Mouse (Mus musculus) hindbrain, embryonic 14.5 days (tissue): Measurements from ENCODE around the gene Fryl. TPM values are rescaled to one million over a fixed set of nuclear protein-coding genes. Genes with fewer than 3 reads are reported as not detected.
A peak's percentile ranks its signal among the peaks of the same experiment; 100 is the strongest.
"Not testable (repeated sequence)": the region's sequence is repeated elsewhere in the genome, so short reads cannot be mapped to it uniquely, and the experiment has no call there.

Experiments used
- ATAC-seq: fragments of 200-750 bp; cut with Nextera tagmentation; 2 replicates; pipeline ENCODE4 v1.8.0; 2017; ENCODE audit warnings: moderate number of reproducible peaks, mild to moderate bottlenecking, moderate TSS enrichment, moderate library complexity; ENCODE audit not compliant: low FRiP score
- DNase-seq: peaks from one replicate; pipeline ENCODE4 v3.0.0-alpha.2; 2015; ENCODE audit warnings: low spot score
- H3K27ac ChIP-seq: fragments of 300-500 bp; sonication (generic); 2 replicates; pipeline ENCODE4 v1.5.1; 2014; ENCODE audit warnings: mild to moderate bottlenecking, moderate library complexity
- H3K27me3 ChIP-seq: fragments of 300-500 bp; sonication (generic); 2 replicates; pipeline ENCODE4 v1.6.1; 2014; ENCODE audit warnings: mild to moderate bottlenecking, low read length, mixed read lengths; ENCODE audit not compliant: control insufficient read depth, insufficient read depth
- H3K36me3 ChIP-seq: fragments of 300-500 bp; sonication (generic); replicated peaks from 2 replicates; pipeline ENCODE4 v1.6.1; 2014; ENCODE audit not compliant: control insufficient read depth, insufficient read depth
- H3K4me1 ChIP-seq: fragments of 300-500 bp; sonication (generic); replicated peaks from 2 replicates; pipeline ENCODE4 v1.6.1; 2014; ENCODE audit warnings: antibody characterized with exemption, low read length, mixed read lengths; ENCODE audit not compliant: control insufficient read depth, insufficient read depth
- H3K4me2 ChIP-seq: fragments of 300-500 bp; sonication (generic); replicated peaks from 2 replicates; pipeline ENCODE4 v1.6.1; 2014; ENCODE audit warnings: mild to moderate bottlenecking, moderate library complexity
- H3K4me3 ChIP-seq: fragments of 300-500 bp; sonication (generic); replicated peaks from 2 replicates; pipeline ENCODE4 v1.5.1; 2014; ENCODE audit warnings: mild to moderate bottlenecking, low read length
- H3K9ac ChIP-seq: fragments of 300-500 bp; sonication (generic); 2 replicates; pipeline ENCODE4 v1.6.1; 2014
- H3K9me3 ChIP-seq: fragments of 300-500 bp; sonication (generic); 2 replicates; pipeline ENCODE4 v1.6.1; 2016; ENCODE audit warnings: low read length; ENCODE audit not compliant: control insufficient read depth
- WGBS: fragments of 180-500 bp; shearing (Covaris S2); extraction: QIAGEN DNeasy Blood & Tissue Kit; methylation state at CpG from one replicate; pipeline ENCODE4 v1.1.7; 2014; 5-methylcytosine and 5-hydroxymethylcytosine counted together
- polyA plus RNA-seq: library from polyadenylated mRNA; unstranded; fragments of >200 nt; fragmentation: Nextera tagmentation; extraction: Ambion mirVana; gene quantifications from 2 replicates; pipeline ENCODE4 v1.2.1, GENCODE M21; 2014

Gene Fryl
- polyA plus RNA-seq, 1 experiment from 2014 or later = 40.7 TPM

GRCm38 (mm10) chr5:73056457-73056856 is 200.0 kb downstream of the Fryl start:
- Histone ChIP-seq H3K9me3 (no peaks in the 10 kb centered on the region), H3K27ac (no peak overlapping the region), H3K9ac (no peak overlapping the region), H3K4me3 (no peak overlapping the region), H3K27me3 (no peaks in the 10 kb centered on the region), H3K36me3 (peaks cover 65% of the 10 kb centered on the region), H3K4me1 (no peaks in the 10 kb centered on the region; the same call in 1 of the 2 replicates), H3K4me2 (no peak overlapping the region)
- DNase-seq (no peak), ATAC-seq (no peak)
- WGBS = 96% methylated on average over 6 of the region's 6 CpGs

DNA sequence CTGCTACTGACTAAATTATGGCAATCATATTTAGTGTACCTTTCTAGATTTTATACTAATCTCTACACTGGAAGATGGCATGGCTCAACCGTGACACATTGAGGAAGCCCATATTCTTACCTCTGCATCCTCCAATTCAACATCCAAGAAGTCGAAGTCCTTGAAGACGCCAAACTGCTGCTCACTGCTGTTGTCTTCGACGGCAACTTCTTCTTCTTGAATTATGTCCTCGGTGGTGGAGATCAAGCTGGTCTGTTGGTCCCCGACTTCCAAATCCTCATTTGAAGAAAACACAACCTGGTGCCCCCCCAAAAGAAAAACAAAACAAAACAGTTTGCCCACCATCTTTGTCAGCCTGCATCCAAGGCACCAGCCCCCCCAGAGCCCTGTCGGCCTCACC is 202.5 kb downstream of the Fryl start:
- Histone ChIP-seq H3K9ac (no peak overlapping the region), H3K27me3 (no peaks in the 10 kb centered on the region), H3K4me3 (no peak overlapping the region), H3K9me3 (no peaks in the 10 kb centered on the region), H3K36me3 (peaks cover 90% of the 10 kb centered on the region), H3K27ac (no peak overlapping the region), H3K4me2 (no peak overlapping the region), H3K4me1 (no peaks in the 10 kb centered on the region)
- no peak for ATAC-seq
- WGBS = 97% methylated on average over 8 of the region's 8 CpGs
- DNase-seq = no peak

GRCm38 (mm10) chr5:73047651-73048245 is 208.7 kb downstream of the Fryl start:
- peaks cover 87% of the 10 kb centered on the region for H3K36me3 ChIP-seq
- H3K4me2 ChIP-seq = no peak overlapping the region
- H3K27ac ChIP-seq = no peak overlapping the region
- no peaks in the 10 kb centered on the region for H3K27me3 ChIP-seq
- H3K4me1 ChIP-seq = no peaks in the 10 kb centered on the region
- H3K9ac ChIP-seq = no peak overlapping the region
- DNase-seq (no peak), ATAC-seq (no peak)
- no peaks in the 10 kb centered on the region for H3K9me3 ChIP-seq
- 89% methylated on average over 7 of the region's 7 CpGs for WGBS
- no peak overlapping the region for H3K4me3 ChIP-seq

- DNase-seq = no peak
- H3K4me2 ChIP-seq = no peak overlapping the region
- no peak for ATAC-seq
Measured at GRCm38 (mm10) chr5:73044055-73044454, 212.4 kb downstream of the Fryl start.

DNA sequence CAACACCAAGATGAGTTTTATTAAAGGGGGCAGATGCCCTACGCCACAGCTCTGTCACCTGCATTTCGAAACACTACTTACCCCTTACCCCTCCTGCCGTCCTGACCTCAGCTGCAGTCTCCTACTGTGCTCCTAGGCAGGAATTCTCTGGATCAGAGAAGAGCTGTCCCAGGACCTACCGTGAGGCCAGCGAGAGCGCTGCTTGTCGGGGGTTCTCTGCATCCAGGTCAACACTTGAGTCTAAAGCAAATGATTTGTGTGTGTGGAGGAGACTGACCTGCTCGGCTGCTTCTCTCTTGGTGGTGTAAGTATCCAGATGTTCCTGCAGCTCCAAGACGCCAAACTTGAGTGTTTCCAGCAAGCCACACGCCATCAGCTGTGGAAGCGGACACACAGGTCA is 223.9 kb downstream of the Fryl start:
- no peak overlapping the region for H3K27ac ChIP-seq
- no peak overlapping the region for H3K9ac ChIP-seq
- WGBS = 87% methylated on average over 11 of the region's 11 CpGs
- peaks cover 85% of the 10 kb centered on the region for H3K36me3 ChIP-seq
- H3K4me1 ChIP-seq = no peaks in the 10 kb centered on the region
- H3K4me3 ChIP-seq = no peak overlapping the region
- H3K4me2 ChIP-seq = no peak overlapping the region
- H3K27me3 ChIP-seq = no peaks in the 10 kb centered on the region
- no peak for ATAC-seq
- DNase-seq = no peak
- no peaks in the 10 kb centered on the region for H3K9me3 ChIP-seq

More at GRCm38 (mm10) chr5:73044055-73044454, 212.4 kb downstream of the Fryl start:
- H3K27me3 ChIP-seq = no peaks in the 10 kb centered on the region
- peaks cover 64% of the 10 kb centered on the region for H3K36me3 ChIP-seq
- no peaks in the 10 kb centered on the region for H3K9me3 ChIP-seq
- no peaks in the 10 kb centered on the region for H3K4me1 ChIP-seq
- H3K4me3 ChIP-seq = no peak overlapping the region
- H3K9ac ChIP-seq = no peak overlapping the region
- H3K27ac ChIP-seq = no peak overlapping the region
- 98% methylated on average over 2 of the region's 2 CpGs for WGBS

- Histone ChIP-seq H3K27ac (no peak overlapping the region), H3K4me1 (no peaks in the 10 kb centered on the region), H3K4me3 (no peak overlapping the region), H3K36me3 (peaks cover 93% of the 10 kb centered on the region), H3K9me3 (no peaks in the 10 kb centered on the region), H3K27me3 (no peaks in the 10 kb centered on the region), H3K9ac (no peak overlapping the region), H3K4me2 (no peak overlapping the region)
- ATAC-seq (no peak), DNase-seq (no peak)
- 84% methylated on average over 13 of the region's 13 CpGs for WGBS
Measured at GRCm38 (mm10) chr5:73028646-73029045, 227.8 kb downstream of the Fryl start.

- Histone ChIP-seq H3K36me3 (peaks cover 67% of the 10 kb centered on the region), H3K4me3 (no peak overlapping the region), H3K9me3 (no peaks in the 10 kb centered on the region), H3K4me2 (no peak overlapping the region), H3K27ac (no peak overlapping the region), H3K9ac (no peak overlapping the region), H3K27me3 (no peaks in the 10 kb centered on the region), H3K4me1 (no peaks in the 10 kb centered on the region)
- DNase-seq = no peak
- 95% methylated on average over 13 of the region's 13 CpGs for WGBS
- no peak for ATAC-seq
Measured at GRCm38 (mm10) chr5:73023801-73024200, 232.6 kb downstream of the Fryl start.

- Histone ChIP-seq H3K27me3 (peaks cover 4% of the 10 kb centered on the region; the same call in 1 of the 2 replicates), H3K4me3 (no peak overlapping the region), H3K4me1 (no peaks in the 10 kb centered on the region; the same call in 1 of the 2 replicates), H3K4me2 (no peak overlapping the region), H3K9ac (no peak overlapping the region), H3K36me3 (no peaks in the 10 kb centered on the region), H3K9me3 (no peaks in the 10 kb centered on the region), H3K27ac (no peak overlapping the region)
- WGBS = 37% methylated on average over 9 of the region's 9 CpGs
- DNase-seq (no peak), ATAC-seq (no peak)
Measured at GRCm38 (mm10) chr5:73014745-73015144, 241.7 kb downstream of the Fryl start.

DNA sequence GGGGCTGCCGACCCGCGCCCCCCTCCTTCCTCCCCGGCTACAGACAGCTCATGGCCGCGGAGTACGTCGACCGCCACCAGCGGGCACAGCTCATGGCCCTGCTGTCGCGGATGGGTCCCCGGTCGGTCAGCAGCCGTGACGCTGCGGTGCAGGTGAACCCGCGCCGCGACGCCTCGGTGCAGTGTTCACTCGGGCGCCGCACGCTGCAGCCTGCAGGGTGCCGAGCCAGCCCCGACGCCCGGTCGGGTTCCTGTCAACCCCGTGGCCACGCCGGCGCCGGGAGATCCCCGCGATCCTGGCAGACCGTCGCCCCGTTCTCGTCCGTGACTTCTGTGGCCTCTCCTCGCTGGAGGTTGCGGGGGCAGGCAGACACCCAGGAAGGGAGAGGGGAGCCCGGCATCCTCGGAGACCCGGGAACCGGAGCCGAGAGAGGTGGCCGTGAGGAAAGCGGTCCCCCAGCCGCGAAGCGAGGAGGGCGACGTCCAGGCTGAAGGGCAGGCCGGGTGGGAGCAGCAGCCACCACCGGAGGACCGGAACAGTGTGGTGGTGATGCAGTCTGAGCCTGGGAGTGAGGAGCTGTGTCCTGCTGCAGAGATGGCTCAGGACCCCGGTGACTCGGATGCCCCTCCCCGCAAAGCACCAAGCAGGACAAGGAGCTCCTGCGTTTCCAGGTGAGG is 242.7 kb downstream of the Fryl start:
- H3K27me3 ChIP-seq, H3K27ac ChIP-seq, DNase-seq, H3K9me3 ChIP-seq, H3K36me3 ChIP-seq, H3K4me1 ChIP-seq: not testable (repeated sequence)
- ATAC-seq = peak; percentile 81
- WGBS = 2% methylated on average over 48 of the region's 65 CpGs
- H3K9ac ChIP-seq = peak overlapping the region; percentile 49
- peak overlapping the region; percentile 35 for H3K4me3 ChIP-seq
- peak overlapping the region; percentile 66 for H3K4me2 ChIP-seq
